Mouse (Mus musculus) heart, adult 2 months (tissue): ENCODE data around the gene Srcin1. TPM values are rescaled to one million over a fixed set of nuclear protein-coding genes. Genes with fewer than 3 reads are reported as not detected.

Experiments
- DNase-seq, 2 experiments: peaks; one replicate each; pipeline ENCODE4 v3.0.0; 2021
- H3K27ac ChIP-seq: fragments of 200-600 bp; 2 replicates; pipeline ENCODE4 v1.8.1; 2022
- H3K27me3 ChIP-seq: fragments of 200-500 bp; 2 replicates; pipeline ENCODE4 v1.6.1; 2012; ENCODE audit warnings: mild to moderate bottlenecking, low read length, inconsistent platforms, mixed read lengths; ENCODE audit not compliant: control insufficient read depth, insufficient read depth
- H3K36me3 ChIP-seq: fragments of 200-500 bp; 2 replicates; pipeline ENCODE4 v1.6.1; 2012; ENCODE audit warnings: low read length, inconsistent platforms; ENCODE audit not compliant: control insufficient read depth, insufficient read depth
- H3K4me1 ChIP-seq: fragments of 200-500 bp; 2 replicates; pipeline ENCODE4 v1.6.1; 2011; ENCODE audit warnings: low read length; ENCODE audit not compliant: control insufficient read depth, insufficient read depth
- H3K4me3 ChIP-seq: fragments of 200-600 bp; 2 replicates; pipeline ENCODE4 v1.8.1; 2022
- H3K79me2 ChIP-seq: fragments of 200-500 bp; replicated peaks from 2 replicates; pipeline ENCODE4 v1.6.1; 2012; ENCODE audit warnings: mild to moderate bottlenecking, inconsistent platforms, low read length, moderate library complexity, mixed read lengths; ENCODE audit not compliant: control insufficient read depth, insufficient read depth
- H3K9ac ChIP-seq: fragments of 200-500 bp; 2 replicates; pipeline ENCODE4 v1.6.1; 2012; ENCODE audit warnings: low read depth, mild to moderate bottlenecking, control low read depth, inconsistent platforms, low read length, mixed read lengths
- CTCF ChIP-seq: fragments of 200-600 bp; IDR thresholded peaks from 2 replicates; pipeline ENCODE4 v1.8.1; 2022; ENCODE audit warnings: antibody characterized with exemption, mild to moderate bottlenecking, moderate library complexity
- EP300 ChIP-seq: fragments of 200-500 bp; IDR thresholded peaks from 2 replicates; pipeline ENCODE4 v1.6.1; 2011; ENCODE audit warnings: low read depth, low read length, control low read depth; ENCODE audit not compliant: insufficient read depth
- POLR2A ChIP-seq: fragments of 200-500 bp; IDR thresholded peaks from 2 replicates; pipeline ENCODE4 v1.6.1; 2011; ENCODE audit warnings: mild to moderate bottlenecking, low read depth, low read length, control low read depth; ENCODE audit not compliant: insufficient read depth
- WGBS: fragments of 180-500 bp; shearing (Covaris S2); methylation state at CpG from one replicate; pipeline ENCODE4 v1.1.7; 2018; 5-methylcytosine and 5-hydroxymethylcytosine counted together
- intact Hi-C: fragments of 180-260 bp; cut with DNase I; formaldehyde crosslinking; loops from one replicate; pipeline ENCODE4 v1.15.1; 2025
- polyA plus RNA-seq: library from polyadenylated mRNA; depleted of rRNA; stranded (reverse); fragments of >200 nt; gene quantifications from 2 replicates; pipeline ENCODE4 v1.2.3, GENCODE M21; 2012
- total RNA-seq, 2 experiments: library from RNA; stranded (reverse); gene quantifications; 2 replicates each; pipeline ENCODE4 v1.2.3; 2021

Gene Srcin1
- total and polyA plus RNA-seq, 3 experiments: 0.13 to 0.36 (median 0.31) TPM

- Histone ChIP-seq H3K79me2 (no peaks in the 10 kb centered on the region), H3K4me1 (no peaks in the 10 kb centered on the region), H3K4me3 (peak overlapping the region; percentile 6; the same call in 1 of the 2 replicates), H3K27me3 (peaks cover 27% of the 10 kb centered on the region), H3K9ac (peak overlapping the region; percentile 22), H3K36me3 (no peaks in the 10 kb centered on the region), H3K27ac (no peak overlapping the region)
- peak in 1 of 2 experiments; percentile 40 for DNase-seq
- 2% methylated on average over 95 of the region's 95 CpGs for WGBS
- TF ChIP-seq CTCF (no peak), POLR2A (no peak), EP300 (no peak)
- intact Hi-C loops: loop anchor here (5.0 kb wide), 2 partner anchors 38 to 168 kb away; partner anchors contain the start of genes Pcgf2 and Psmb3
Observed at GRCm38 (mm10) chr11:97534442-97535307, 41.3 kb downstream of the Srcin1 start.

- 14% methylated on average over 7 of the region's 7 CpGs for WGBS
Observed at GRCm38 (mm10) chr11:97533653-97534052, 42.3 kb downstream of the Srcin1 start.

GRCm38 (mm10) chr11:97532950-97533582, 42.9 kb downstream of the Srcin1 start:
- H3K36me3 ChIP-seq: no peaks in the 10 kb centered on the region
- TF ChIP-seq CTCF: no peak
- no peak for TF ChIP-seq POLR2A
- TF ChIP-seq EP300: no peak
- no peaks in the 10 kb centered on the region for H3K4me1 ChIP-seq
- DNase-seq: peak in 1 of 2 experiments; percentile 25
- intact Hi-C loops: loop anchor here (5.0 kb wide), 2 partner anchors 39 to 169 kb away; partner anchors contain the start of genes Pcgf2 and Psmb3
- H3K9ac ChIP-seq: no peak overlapping the region
- H3K27ac ChIP-seq: no peak overlapping the region
- H3K79me2 ChIP-seq: no peaks in the 10 kb centered on the region
- H3K4me3 ChIP-seq: no peak overlapping the region
- peaks cover 27% of the 10 kb centered on the region for H3K27me3 ChIP-seq
- 5% methylated on average over 20 of the region's 20 CpGs for WGBS

More at GRCm38 (mm10) chr11:97533653-97534052, 42.3 kb downstream of the Srcin1 start:
- H3K4me3 ChIP-seq: no peak overlapping the region
- peaks cover 27% of the 10 kb centered on the region for H3K27me3 ChIP-seq
- H3K36me3 ChIP-seq: no peaks in the 10 kb centered on the region
- intact Hi-C loops: loop anchor here (5.0 kb wide), 2 partner anchors 39 to 169 kb away; partner anchors contain the start of genes Pcgf2 and Psmb3
- no peak for DNase-seq
- TF ChIP-seq EP300: no peak
- no peak for TF ChIP-seq CTCF
- no peak for TF ChIP-seq POLR2A
- no peaks in the 10 kb centered on the region for H3K79me2 ChIP-seq
- H3K27ac ChIP-seq: no peak overlapping the region
- H3K4me1 ChIP-seq: no peaks in the 10 kb centered on the region
- no peak overlapping the region for H3K9ac ChIP-seq

- Histone ChIP-seq H3K4me3 (no peak overlapping the region), H3K4me1 (no peaks in the 10 kb centered on the region), H3K27me3 (peaks cover 25% of the 10 kb centered on the region), H3K79me2 (no peaks in the 10 kb centered on the region), H3K27ac (no peak overlapping the region), H3K36me3 (no peaks in the 10 kb centered on the region), H3K9ac (no peak overlapping the region)
- intact Hi-C loops: loop anchor here (5.0 kb wide), 2 partner anchors 40 to 170 kb away; partner anchors contain the start of genes Pcgf2 and Psmb3
- 14% methylated on average over 8 of the region's 8 CpGs for WGBS
- DNase-seq: no peak
- TF ChIP-seq POLR2A (no peak), EP300 (no peak), CTCF (no peak)
Observed at GRCm38 (mm10) chr11:97532354-97532753, 43.6 kb downstream of the Srcin1 start.

GRCm38 (mm10) chr11:97531381-97532260, 44.4 kb downstream of the Srcin1 start:
- H3K27ac ChIP-seq: no peak overlapping the region
- intact Hi-C loops: loop anchor here (1.0 to 5.0 kb wide), 4 partner anchors 25 to 171 kb away; partner anchors contain the start of genes Pcgf2 and Psmb3
- no peaks in the 10 kb centered on the region for H3K36me3 ChIP-seq
- H3K27me3 ChIP-seq: peaks cover 20% of the 10 kb centered on the region
- 8% methylated on average over 46 of the region's 46 CpGs for WGBS
- DNase-seq: peak; percentile 91 to 93
- no peaks in the 10 kb centered on the region for H3K4me1 ChIP-seq
- H3K79me2 ChIP-seq: no peaks in the 10 kb centered on the region
- H3K9ac ChIP-seq: peak overlapping the region; percentile 33
- peak; percentile 97 for TF ChIP-seq CTCF
- no peak for TF ChIP-seq POLR2A
- 0 out of 2 replicates have a peak, but pooled peaks have one; percentile 62 for TF ChIP-seq EP300
- peak overlapping the region; percentile 57 for H3K4me3 ChIP-seq
